Mouse (Mus musculus): ENCODE measurements at regions not wholly inside any gene's neighbourhood (a gene's known extent, or its start where the extent isn't known, plus 50 kb on each side); places are given as distances from the start of the nearest gene placed in this dataset.

GRCm38 (mm10) chr2:172150898-172151297 lies 97.4 kb upstream of the Mc3r start:
- in situ Hi-C loops (cut with MboI; ENCODE audit: low pct_ligation_motif_present, low pct_unique_long_range_greater_than_20kb, low sequenced_read_pairs) (no loop called here), dilution Hi-C loops (cut with MboI; ENCODE audit: extremely low pct_ligation_motif_present, extremely low pct_unique_long_range_greater_than_20kb, low sequenced_read_pairs) (no loop called here)
- no peaks in the 10 kb centered on the region for H3K27me3 ChIP-seq (replicated peaks)
- no peak overlapping the region for H3K4me2 ChIP-seq (ENCODE audit: insufficient read depth, low read depth, poor library complexity, severe bottlenecking)
- H3K79me2 ChIP-seq (replicated peaks; ENCODE audit: control insufficient read depth, extremely low read depth, insufficient read depth, poor library complexity, severe bottlenecking): no peaks in the 10 kb centered on the region
- H3K4me1 ChIP-seq (ENCODE audit: control insufficient read depth in 1 of 2, insufficient read depth in 2 of 2): no peaks in the 10 kb centered on the region
- H3K27ac ChIP-seq (ENCODE audit: insufficient read depth, low read depth): no peak overlapping the region
- DNase-seq (ENCODE audit: extremely low read depth): no peak
- peaks cover 77% of the 10 kb centered on the region for H3K9me3 ChIP-seq (replicated peaks; ENCODE audit: low read length)
- no peak overlapping the region for H3K9ac ChIP-seq (ENCODE audit: insufficient read depth, low read depth)
- no peaks in the 10 kb centered on the region for H3K36me3 ChIP-seq (replicated peaks in 1 of 2; ENCODE audit: control insufficient read depth in 1 of 2, insufficient read depth in 1 of 2, low read length in 1 of 2)
- TF ChIP-seq NRF1 (IDR thresholded peaks at IDR 0.05; ENCODE audit: low read depth, low read length): no peak
- no peak for TF ChIP-seq ZC3H11A (IDR thresholded peaks at IDR 0.05; ENCODE audit: low read depth, low read length)
- TF ChIP-seq NELFE (IDR thresholded peaks at IDR 0.05; ENCODE audit: low read depth, low read length): no peak
- no peak for TF ChIP-seq POLR2AphosphoS2 (IDR thresholded peaks at IDR 0.05; ENCODE audit: low read depth, low read length)
- no peak for TF ChIP-seq E2F4 (IDR thresholded peaks at IDR 0.05; ENCODE audit: insufficient replicate concordance, low read depth, low read length)
- TF ChIP-seq UBTF (IDR thresholded peaks at IDR 0.05; ENCODE audit: low read depth, low read length): no peak
- no peak for TF ChIP-seq BHLHE40 (IDR thresholded peaks at IDR 0.05; ENCODE audit: low read depth, low read length)
- no peak for TF ChIP-seq SIN3A (IDR thresholded peaks at IDR 0.05; ENCODE audit: low read length)
- TF ChIP-seq MAZ (IDR thresholded peaks at IDR 0.05; ENCODE audit: low read depth, low read length): no peak
- no peak overlapping the region for H3K4me3 ChIP-seq (replicated peaks in 1 of 3; ENCODE audit: low read depth in 2 of 3, low read length in 2 of 3, poor library complexity in 1 of 3)

GRCm38 (mm10) chr2:172159909-172160308 lies 88.4 kb upstream of the Mc3r start:
- no peak overlapping the region for H3K27ac ChIP-seq (ENCODE audit: insufficient read depth, low read depth)
- no peaks in the 10 kb centered on the region for H3K36me3 ChIP-seq (replicated peaks in 1 of 2; ENCODE audit: control insufficient read depth in 1 of 2, insufficient read depth in 1 of 2, low read length in 1 of 2)
- dilution Hi-C loops (cut with MboI; ENCODE audit: extremely low pct_ligation_motif_present, extremely low pct_unique_long_range_greater_than_20kb, low sequenced_read_pairs) (no loop called here), in situ Hi-C loops (cut with MboI; ENCODE audit: low pct_ligation_motif_present, low pct_unique_long_range_greater_than_20kb, low sequenced_read_pairs) (no loop called here)
- no peak for TF ChIP-seq RCOR1 (conservative IDR thresholded peaks at IDR 0.05; ENCODE audit: low read depth, low read length)
- no peak for TF ChIP-seq RAD21 (IDR thresholded peaks at IDR 0.05; ENCODE audit: low read depth, low read length)
- no peak for TF ChIP-seq EP300 (IDR thresholded peaks at IDR 0.05; ENCODE audit: low read length)
- no peak for TF ChIP-seq BHLHE40 (IDR thresholded peaks at IDR 0.05; ENCODE audit: low read depth, low read length)
- TF ChIP-seq CHD2 (IDR thresholded peaks at IDR 0.05; ENCODE audit: low read length): no peak
- no peak for TF ChIP-seq ZNF384 (IDR thresholded peaks at IDR 0.05; ENCODE audit: low read depth, low read length)
- H3K9ac ChIP-seq (ENCODE audit: insufficient read depth, low read depth): no peak overlapping the region
- H3K4me1 ChIP-seq (ENCODE audit: control insufficient read depth in 1 of 2, insufficient read depth in 2 of 2): no peaks in the 10 kb centered on the region
- DNase-seq (ENCODE audit: extremely low read depth): no peak
- H3K9me3 ChIP-seq (replicated peaks; ENCODE audit: low read length): peaks cover 70% of the 10 kb centered on the region
- no peak overlapping the region for H3K4me2 ChIP-seq (ENCODE audit: insufficient read depth, low read depth, poor library complexity, severe bottlenecking)
- H3K79me2 ChIP-seq (replicated peaks; ENCODE audit: control insufficient read depth, extremely low read depth, insufficient read depth, poor library complexity, severe bottlenecking): no peaks in the 10 kb centered on the region
- H3K27me3 ChIP-seq (replicated peaks): no peaks in the 10 kb centered on the region
- H3K4me3 ChIP-seq (replicated peaks in 1 of 3; ENCODE audit: low read depth in 2 of 3, low read length in 2 of 3, poor library complexity in 1 of 3): no peak overlapping the region

- H3K4me2 ChIP-seq (ENCODE audit: insufficient read depth, low read depth, poor library complexity, severe bottlenecking): no peak overlapping the region
- H3K4me1 ChIP-seq (ENCODE audit: control insufficient read depth in 1 of 2, insufficient read depth in 2 of 2): no peaks in the 10 kb centered on the region
- in situ Hi-C loops (cut with MboI; ENCODE audit: low pct_ligation_motif_present, low pct_unique_long_range_greater_than_20kb, low sequenced_read_pairs): no loop called here
- DNase-seq (ENCODE audit: extremely low read depth): no peak
- H3K27me3 ChIP-seq (replicated peaks): no peaks in the 10 kb centered on the region
- H3K9ac ChIP-seq (ENCODE audit: insufficient read depth, low read depth): no peak overlapping the region
- TF ChIP-seq MAX (IDR thresholded peaks at IDR 0.05; ENCODE audit: low read length) (no peak), UBTF (IDR thresholded peaks at IDR 0.05; ENCODE audit: low read depth, low read length) (no peak), MAFK (IDR thresholded peaks at IDR 0.05; ENCODE audit: insufficient replicate concordance, low read length) (no peak), KAT2A (IDR thresholded peaks at IDR 0.05; ENCODE audit: insufficient replicate concordance, low read length) (no peak), EP300 (IDR thresholded peaks at IDR 0.05; ENCODE audit: low read length) (no peak), TCF12 (IDR thresholded peaks at IDR 0.05; ENCODE audit: low read depth, low read length) (no peak), NELFE (IDR thresholded peaks at IDR 0.05; ENCODE audit: low read depth, low read length) (no peak), USF2 (conservative IDR thresholded peaks at IDR 0.05; ENCODE audit: low read depth, low read length) (no peak), ZC3H11A (IDR thresholded peaks at IDR 0.05; ENCODE audit: low read depth, low read length) (no peak)
- no peak overlapping the region for H3K4me3 ChIP-seq (replicated peaks in 1 of 3; ENCODE audit: low read depth in 2 of 3, low read length in 2 of 3, poor library complexity in 1 of 3)
- dilution Hi-C loops (cut with MboI; ENCODE audit: extremely low pct_ligation_motif_present, extremely low pct_unique_long_range_greater_than_20kb, low sequenced_read_pairs): no loop called here
- no peaks in the 10 kb centered on the region for H3K79me2 ChIP-seq (replicated peaks; ENCODE audit: control insufficient read depth, extremely low read depth, insufficient read depth, poor library complexity, severe bottlenecking)
- no peak overlapping the region for H3K27ac ChIP-seq (ENCODE audit: insufficient read depth, low read depth)
- peaks cover 71% of the 10 kb centered on the region for H3K9me3 ChIP-seq (replicated peaks; ENCODE audit: low read length)
- no peaks in the 10 kb centered on the region for H3K36me3 ChIP-seq (replicated peaks in 1 of 2; ENCODE audit: control insufficient read depth in 1 of 2, insufficient read depth in 1 of 2, low read length in 1 of 2)
These were observed 70.9 kb upstream of the Mc3r start for GRCm38 (mm10) chr2:172177371-172177770.
